Mouse (Mus musculus) adrenal gland (tissue): Measurements from ENCODE around the gene Olfr1152.

ENCODE experiments used
- intact Hi-C: fragments of 180-260 bp; cut with DNase I; formaldehyde crosslinking; loops from one replicate; pipeline ENCODE4 v1.15.1; 2025
- long read RNA-seq, 2 experiments: library from polyadenylated mRNA; unstranded; transcript quantifications; one replicate each; pipeline ENCODE4 v2.0.0; 2020; ENCODE audit warnings: borderline replicate concordance in 1 of 2; ENCODE audit not compliant: insufficient replicate concordance in 1 of 2

Gene Olfr1152
- long read RNA-seq, experiment 1 = 0 reads
- long read RNA-seq, experiment 2 = 0 reads

DNA sequence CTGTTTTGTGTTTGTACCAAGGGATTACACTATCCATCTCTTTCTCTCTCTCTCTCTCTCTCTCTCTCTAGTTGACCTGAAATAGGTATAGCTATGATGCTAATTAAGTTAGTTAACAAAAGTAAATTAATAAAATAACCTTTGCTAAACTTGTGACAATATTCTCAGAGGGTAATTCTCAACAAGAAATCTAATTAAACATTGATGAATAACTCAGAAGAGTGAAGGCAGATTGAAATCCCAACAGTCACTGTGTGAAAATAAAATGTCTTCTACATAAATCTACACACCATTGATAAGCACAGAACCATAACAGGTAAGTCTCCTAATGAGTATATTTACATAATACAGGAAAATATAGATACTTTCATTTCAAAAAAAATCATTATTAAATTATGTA, at the start of gene Olfr1152:
Gene Olfr1152, plus strand, starts transcription at position 301 of the 400 bp plus-strand sequence.
- intact Hi-C loops = no loop called here

DNA sequence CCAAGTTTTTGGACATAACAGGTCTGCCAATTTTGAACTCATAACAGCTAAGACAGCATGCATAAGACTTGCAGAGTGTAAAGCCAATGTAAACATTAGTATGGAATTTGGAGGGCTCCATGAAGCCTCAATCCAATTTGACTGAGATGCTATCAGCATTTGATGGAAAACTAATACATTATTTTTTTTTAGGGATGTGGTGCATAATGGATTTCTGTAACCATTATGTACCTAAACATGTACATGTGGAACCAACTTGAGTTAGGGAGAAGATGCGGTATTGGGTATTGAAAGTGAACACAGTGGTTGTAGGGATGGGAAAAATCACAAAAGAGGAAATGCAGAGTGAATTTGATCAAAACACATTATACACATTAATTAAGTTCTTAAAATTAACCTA, 36.1 kb upstream of the Olfr1152 start, which contains the start of gene Olfr1148:
Gene Olfr1148, plus strand, starts transcription at position 301 of the 400 bp plus-strand sequence.
- intact Hi-C loops = no loop called here

DNA sequence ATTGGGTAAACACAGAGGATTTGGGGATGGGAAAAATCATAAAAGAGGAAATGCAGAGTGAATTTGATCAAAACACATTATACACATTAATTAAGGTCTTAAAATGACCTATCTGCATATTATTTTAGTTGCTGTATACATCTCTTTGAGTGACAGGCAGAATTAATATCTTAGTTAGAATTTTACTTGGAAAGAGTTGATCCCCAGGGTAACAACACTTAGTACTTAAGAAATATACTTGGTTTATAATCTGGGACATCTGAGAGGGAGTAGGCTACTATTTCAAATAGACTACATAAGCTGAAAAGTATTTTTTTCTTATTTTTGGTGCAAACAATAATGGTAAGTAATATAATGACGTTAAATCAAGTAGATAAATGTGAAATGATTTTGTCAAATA, 22.6 kb upstream of the Olfr1152 start, which contains the start of gene Olfr1150-ps1:
Gene Olfr1150-ps1, plus strand, starts transcription at position 301 of the 400 bp plus-strand sequence.
- intact Hi-C loops = no loop called here

DNA sequence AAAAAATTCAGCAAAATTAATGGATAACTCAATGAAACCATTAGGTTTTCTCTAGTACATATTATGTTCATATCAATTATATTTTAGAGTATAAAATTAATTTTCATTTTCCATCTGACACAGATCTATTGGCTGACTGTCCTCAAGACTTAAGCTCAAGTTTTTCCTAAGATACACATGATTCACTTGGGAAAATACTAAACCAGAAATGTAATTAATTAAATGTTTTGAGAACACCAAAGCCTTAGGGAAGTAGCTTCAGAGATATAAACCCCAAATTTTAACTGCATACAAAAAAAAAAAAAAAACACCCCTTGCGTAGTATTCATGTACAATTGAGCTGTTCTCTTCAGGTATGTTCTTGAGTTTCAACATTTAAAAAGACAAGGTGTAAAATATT, 10.7 kb upstream of the Olfr1152 start, which contains the start of gene Olfr1151:
Gene Olfr1151, plus strand, starts transcription at position 301 of the 400 bp plus-strand sequence.
- intact Hi-C loops = no loop called here

DNA sequence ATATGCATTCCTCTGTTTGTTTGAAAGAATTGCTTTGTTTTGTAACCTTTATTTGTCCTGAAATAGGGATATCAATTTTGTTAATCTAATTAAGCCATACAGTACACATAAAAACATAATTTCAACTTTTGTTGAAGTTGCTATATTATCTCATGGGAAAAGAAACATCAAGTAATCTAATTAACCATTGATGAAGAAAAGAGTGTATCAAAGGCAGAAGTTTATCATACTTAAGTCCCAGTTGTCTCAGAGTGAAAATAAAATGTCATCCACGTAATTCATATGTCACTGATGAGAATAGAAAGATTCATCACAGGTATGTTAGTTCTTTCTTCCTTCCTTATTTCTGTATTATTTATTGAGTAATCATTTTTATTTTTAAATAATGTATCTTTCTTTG, 28.4 kb downstream of the Olfr1152 start, which contains the start of gene Olfr1153:
Gene Olfr1153, plus strand, starts transcription at position 301 of the 400 bp plus-strand sequence.
- intact Hi-C loops = no loop called here

DNA sequence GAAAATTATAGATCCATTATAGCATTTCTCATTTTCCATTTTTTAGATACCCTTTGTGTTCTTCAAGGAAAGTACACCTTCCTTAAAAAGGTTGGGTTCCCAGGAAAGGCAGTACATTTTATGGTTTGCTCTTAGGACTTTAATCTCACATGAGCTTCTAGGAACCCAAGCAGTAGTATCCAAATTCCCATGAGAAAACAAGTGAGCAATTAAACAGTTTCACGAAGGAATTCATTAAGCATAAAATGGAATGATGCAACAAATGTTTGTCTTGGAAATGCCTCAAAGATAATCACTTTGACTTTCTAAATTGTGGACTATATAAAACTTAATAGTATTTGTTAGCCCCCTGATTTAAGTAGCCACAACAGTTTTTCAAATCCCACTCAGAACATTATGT, 38.8 kb downstream of the Olfr1152 start, which contains the start of gene Olfr1154:
Gene Olfr1154, minus strand, starts transcription at position 101 of the 400 bp plus-strand sequence.
- intact Hi-C loops = no loop called here
